Mouse (Mus musculus) cerebellum, adult 18-20 months (tissue): ENCODE results near the gene Rexo2.
"Not testable (repeated sequence)": the region's sequence is repeated elsewhere in the genome, so short reads cannot be mapped to it uniquely, and the experiment has no call there.

Source experiments
- DNase-seq, 2 experiments: peaks; one replicate each; pipeline ENCODE4 v3.0.0; 2021

Gene Rexo2

GRCm38 (mm10) chr9:48480411-48481213 lies at the start of gene Rexo2:
Gene Rexo2 (minus strand): TSS chr9:48480623.
- DNase-seq = peak; percentile 95 to 98

- no peak for DNase-seq
Observed at GRCm38 (mm10) chr9:48526520-48526919, 46.1 kb upstream of the Rexo2 start.

GRCm38 (mm10) chr9:48525566-48525965 lies 45.1 kb upstream of the Rexo2 start:
- DNase-seq = no peak

DNA sequence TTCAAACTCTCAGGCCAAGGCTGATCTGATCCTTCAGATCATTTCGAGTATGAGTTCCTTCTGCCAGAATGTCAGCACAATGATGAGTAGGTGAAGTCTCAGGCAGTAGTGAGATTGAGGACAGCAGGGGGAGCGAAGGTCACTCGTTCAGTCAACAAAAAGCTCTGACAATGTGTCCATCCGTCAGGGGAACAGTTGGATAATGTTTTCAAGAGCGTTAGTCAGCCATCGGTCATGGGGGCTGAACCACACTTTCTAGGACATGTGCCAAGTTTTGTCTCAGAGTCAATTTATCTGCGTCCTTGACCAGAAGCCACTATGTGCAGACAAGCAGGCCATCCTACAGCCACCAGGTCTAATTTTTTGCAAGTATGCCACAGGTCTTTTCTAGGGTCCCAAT lies 40.0 kb upstream of the Rexo2 start:
- not testable (repeated sequence) for DNase-seq

DNA sequence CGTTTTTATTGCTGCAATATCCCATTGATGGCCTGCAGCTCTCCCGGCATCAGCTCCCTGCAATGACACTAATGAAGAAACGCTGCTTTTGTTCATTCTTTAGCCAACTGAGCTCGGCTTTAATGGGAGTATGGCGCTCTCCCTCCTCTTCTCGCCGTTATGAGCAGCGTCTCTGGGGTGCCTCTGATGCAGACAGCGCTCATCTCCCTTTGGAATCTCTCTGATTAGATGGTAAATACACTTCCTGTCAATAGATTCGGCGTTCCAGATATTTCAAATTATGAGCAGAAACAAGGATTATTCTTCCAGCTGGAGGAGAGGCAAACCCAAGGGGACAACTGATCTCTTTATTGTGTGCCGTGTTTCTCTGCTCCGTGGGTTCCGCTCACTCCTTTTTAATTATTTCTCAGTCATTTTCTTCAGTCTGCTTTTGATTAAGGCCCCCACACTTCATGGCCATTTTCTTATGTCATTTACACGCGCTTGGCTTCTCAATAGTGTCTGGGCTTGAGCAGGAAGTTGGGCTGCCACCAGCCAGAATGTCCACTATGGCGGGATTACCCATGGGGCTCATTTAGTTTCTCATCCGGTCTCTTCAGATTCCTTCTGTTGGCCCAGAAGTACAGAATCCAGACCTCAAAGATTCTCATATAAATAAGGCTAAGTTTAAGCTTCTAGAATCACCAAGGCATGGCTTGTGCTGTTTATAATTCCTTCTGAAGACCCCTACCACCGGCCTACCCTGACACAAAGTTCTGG lies 37.1 kb upstream of the Rexo2 start:
- DNase-seq = no peak

DNA sequence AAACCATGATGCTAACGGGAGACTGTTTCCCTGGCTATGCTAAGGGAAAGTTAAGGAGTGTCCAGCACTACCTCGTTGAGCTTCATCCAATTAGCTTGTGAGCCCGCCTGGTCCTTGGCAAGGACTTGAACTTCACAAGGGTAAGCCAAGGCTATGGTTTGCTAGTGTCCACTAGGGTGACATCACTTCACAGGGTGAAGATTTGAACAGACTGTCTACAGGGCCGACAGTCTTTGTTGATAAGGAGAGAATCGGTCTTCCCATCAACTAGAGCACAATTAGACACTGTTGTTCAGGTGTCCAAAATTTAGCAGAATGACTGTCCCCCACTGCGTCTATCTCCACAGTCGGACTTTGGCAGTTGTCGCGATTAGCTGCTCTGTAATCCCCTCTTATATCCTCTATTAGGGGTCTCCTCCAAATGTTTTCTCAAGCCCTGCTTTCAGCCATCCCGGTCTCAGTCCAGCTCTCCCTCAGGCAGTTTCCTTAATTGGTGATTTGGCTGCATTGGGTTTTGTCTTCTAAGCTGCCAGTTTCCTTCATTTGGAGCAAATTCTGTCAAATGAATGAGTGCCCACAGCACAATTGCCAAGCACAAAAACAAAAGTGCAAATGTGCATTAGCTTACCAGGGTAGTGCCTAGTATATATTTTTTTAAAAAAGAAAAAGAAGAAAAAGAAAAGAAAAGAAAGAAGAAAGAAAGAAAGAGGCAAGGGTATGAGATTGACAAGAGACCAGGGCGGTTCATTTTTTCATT lies 36.4 kb upstream of the Rexo2 start:
- no peak for DNase-seq

- no peak for DNase-seq
Observed at GRCm38 (mm10) chr9:48515332-48515731, 34.9 kb upstream of the Rexo2 start.

DNA sequence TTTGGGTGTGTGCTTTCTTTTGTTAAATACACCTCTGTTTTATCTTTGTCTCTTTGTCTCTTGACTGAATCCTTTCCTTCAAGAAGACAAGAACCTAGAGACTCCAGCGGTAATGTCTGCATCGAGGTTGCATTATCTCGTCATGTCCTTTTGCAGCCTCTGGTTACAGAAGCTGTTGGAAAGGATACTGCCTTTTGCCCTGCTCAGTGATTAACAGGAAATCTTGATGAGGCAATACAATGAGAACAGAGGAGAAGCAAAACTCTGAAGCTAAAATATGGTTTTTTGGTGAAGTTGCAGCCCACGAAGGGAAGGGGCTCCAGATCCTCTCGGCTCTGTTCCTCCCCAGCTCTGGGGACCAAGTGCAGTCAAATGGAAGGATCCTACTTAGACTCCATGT lies 29.7 kb upstream of the Rexo2 start:
- DNase-seq = no peak

DNA sequence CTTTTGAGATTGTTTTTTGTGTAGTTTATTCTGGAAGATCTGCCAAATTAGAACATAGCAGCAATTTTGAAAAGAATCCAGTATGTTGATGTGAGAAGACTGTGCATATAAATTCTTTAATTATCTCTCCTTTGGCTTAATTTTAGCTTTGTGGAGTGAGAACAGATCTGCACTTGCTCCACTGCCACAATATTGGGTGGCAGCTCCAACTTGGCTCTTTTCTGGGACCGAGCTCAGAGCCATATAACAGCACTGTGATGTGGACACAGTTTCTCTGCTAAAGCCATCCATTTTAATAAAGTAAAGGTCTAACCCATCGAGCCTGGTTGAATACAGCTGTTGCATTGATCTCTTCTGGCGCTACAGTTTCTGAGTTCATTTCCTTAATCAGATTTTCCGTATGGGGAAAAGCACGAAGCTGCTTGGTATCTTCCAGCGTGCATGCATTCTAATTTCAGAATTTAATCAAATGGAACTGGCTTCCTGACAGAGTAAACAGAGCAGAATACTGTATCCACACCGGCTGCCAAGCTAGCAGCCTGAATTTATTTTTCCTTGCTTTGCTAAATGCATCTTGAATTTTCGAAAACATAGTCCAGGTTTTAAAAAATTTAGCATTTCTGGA lies 24.4 kb upstream of the Rexo2 start:
- DNase-seq = no peak

DNA sequence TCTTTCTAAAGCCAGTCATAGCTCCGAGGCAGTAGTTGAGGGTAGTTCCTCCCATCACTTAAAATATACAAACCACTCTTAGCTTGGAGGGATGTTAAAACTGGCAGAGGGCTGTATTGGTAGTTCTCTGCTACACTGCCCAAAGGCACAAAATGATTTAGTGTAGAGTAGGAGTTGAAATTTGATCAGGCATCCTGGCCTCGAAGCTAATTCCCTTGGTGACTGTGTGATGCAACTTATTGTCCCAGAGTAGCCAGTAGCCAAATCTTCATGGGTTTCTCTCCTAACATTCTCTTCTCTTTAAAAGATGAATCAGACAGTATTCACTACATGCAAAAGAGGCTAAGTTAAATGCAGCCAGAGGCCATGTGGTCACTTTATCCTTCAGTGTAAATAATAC lies 22.6 kb upstream of the Rexo2 start:
- no peak for DNase-seq

DNA sequence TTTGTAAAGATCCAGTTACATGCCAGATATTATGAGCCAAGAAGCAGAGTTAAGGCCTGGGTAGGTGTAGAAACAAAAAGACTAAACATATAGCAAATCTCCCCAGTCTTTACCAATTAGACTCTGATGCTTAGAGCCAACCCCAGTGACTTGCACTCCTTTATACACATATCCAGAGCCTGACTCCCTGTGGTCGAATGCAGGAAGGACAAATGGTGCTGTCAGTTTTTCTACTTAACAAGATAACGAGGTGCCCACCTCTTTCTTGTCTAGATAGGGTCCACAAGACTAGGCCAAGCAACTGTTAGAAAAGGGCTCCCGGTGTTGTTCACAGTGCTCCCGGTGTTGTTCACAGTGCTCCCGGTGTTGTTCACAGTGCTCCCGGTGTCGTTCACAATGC lies 20.8 kb upstream of the Rexo2 start:
- DNase-seq = no peak

GRCm38 (mm10) chr9:48495548-48495932 lies 15.1 kb upstream of the Rexo2 start:
- no peak for DNase-seq

DNA sequence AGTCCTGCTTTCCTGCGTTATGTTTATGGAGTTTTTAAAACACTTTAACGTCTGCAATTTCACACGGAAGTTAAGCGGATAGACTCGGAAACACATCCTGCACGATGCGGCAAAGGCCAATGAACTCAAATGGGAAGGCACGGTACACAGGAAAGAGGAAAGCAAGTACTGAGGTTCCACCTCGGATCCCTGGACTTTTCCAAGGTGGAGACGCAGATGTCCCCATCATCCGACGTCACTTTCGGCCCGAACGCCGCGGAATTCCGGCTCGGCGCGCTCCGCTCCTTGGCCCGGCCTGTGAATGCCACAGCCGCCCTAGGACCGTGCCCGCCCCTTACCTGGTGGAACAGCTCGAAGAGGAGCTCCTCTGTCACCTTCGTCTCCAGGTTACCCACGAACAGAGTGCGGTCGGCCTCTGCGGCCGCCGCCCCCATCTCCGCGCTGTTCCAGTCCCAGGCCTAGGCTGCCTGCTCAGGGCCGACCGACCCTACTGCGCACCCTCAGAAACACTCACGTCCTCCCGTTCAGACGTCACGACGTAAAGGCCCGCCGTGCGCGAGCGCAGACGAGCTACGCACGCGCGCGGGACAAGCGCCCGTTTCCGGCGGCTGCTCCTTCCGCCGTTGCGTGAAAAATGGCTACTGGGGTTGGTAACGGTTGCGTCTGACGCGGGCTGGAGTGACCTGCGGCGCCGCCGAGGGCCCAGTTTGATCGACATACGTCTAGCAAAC lies 14.6 kb upstream of the Rexo2 start, which contains the start of the genes Rbm7 and Gm5617:
TSS of gene Rbm7 (minus strand) at position 483 of the 731 bp plus-strand sequence.
TSS of gene Gm5617 (plus strand) at position 626 of the 731 bp plus-strand sequence.
- peak; percentile 94 to 97 for DNase-seq

DNA sequence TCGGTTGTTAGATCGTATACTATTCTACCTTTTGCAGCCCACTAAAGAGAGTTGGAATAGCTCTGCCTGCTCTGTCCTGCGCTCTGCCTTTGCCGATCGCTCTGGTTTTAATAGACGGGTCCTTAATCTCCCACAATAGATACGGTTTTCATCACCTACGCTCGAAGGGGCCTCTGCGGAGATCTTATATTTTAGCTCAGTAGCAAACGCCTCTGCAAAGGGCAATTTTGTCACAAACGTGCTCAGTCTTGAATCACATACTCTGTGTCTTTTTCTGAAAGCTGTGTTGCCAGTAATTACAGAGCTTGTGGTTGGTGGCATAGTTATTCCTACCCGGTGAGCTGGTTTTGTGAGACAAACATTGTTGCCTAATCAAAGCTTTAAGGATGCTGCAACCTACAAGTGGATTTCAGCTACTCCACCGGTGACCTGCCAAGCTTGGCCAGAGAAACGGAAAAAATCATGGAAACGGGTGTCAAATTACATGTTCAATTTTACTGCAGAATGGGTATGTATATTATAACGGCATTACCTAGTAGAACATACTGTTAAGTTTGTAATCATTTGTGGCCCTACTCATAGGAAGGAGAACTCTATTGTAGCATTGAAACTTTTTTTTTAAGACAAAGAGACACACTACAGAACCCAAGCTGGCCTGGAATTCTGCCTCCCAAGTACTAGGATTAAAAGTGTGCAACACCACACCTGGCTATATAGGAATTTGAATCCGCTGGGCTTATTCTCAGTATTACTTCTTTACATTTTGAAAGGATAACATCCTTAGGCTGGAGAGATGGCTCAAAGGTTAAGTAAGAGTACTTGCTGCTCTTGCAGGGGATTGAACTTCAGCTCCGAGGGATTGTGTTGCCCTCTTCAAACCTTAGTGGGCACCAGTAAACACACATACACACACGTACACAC lies 1.1 kb upstream of the Rexo2 start:
- no peak for DNase-seq

DNA sequence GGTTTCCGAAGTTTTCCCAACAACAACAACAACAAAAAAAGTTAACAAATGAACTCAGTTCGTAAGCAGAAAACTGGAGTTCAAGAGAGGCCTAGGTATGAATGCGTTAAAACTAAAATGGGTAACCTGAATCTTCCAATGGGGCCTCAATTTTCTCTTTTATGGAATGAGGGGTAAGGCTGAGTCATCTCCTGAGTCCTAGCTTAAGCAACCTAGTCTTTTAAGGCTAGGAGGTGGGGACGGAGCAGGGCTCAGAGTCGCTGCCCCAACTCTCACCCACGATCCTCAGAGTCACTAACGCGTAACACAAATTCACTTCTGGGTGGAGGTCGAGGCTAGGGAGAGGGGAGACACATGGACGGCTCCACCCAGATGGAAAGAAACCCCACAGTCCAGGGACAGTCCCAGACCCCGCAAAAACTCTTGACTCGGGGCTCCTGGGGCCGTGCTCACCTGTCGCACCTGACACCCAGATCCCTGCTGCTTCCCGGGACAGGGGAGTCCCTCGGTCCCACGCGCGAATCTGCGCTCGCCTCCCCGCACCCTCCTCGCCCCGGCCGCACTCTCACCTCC lies 499 bp downstream of the Rexo2 start:
- DNase-seq = no peak

DNA sequence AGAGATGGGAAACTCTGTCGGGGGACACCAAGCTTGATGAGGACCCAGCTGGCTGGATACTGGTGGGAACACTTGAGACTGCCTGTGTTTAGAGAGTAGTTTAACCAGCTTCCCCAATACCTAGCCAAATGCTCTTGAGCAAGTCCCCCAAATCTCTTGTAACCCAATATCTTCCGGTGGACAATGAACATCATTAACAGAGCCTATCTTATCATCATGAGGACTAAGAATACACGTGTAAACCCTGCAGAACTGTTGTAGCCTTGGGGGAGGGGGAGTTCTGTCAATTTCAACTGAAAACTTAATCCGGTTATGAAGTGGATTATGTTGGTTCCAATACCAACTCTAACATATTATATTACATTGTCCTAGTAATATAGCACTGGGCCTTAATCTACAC lies 1.6 kb downstream of the Rexo2 start:
- no peak for DNase-seq

DNA sequence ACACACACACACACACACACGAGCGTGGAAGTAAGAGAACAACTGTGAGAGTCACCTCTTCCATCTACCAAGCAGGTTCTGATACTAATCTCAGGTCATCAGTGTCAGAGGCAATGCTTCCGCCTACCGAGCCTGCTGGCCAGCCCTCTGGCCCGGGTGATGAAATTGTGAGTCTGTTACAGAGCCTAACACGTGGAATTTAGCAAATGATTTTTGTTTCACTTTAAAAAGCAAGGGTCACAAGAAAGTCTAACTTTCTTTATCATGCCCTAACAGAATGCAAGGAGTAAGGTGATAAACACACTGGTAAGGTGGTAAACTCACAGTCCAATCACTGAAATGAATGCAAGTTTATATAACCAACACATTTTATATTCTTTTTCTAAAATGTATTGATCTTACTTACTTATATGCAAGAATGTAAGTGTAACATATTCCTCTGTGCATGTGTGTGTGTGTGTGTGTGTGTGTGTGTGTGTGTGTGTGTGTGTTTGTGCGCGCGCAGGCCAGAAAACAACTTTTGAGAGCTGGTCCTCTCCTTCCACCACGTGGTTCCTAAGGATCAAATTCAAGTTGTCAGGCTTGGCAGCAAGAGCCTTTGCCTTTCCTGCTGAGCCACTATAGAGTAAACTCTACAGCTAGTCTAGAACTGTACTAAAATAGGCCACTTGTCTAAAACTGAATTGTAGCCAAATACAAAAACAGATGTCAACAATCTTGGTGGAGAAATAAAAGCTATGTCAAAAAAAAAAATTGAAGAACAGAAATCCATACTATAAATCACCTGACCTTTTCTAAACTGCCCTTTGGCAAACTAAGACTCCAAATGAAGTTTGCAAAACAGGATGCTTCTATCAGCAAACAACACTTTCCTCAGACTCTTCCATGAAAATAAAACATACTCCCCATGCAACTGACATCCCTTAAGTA lies 3.9 kb downstream of the Rexo2 start:
- no peak for DNase-seq

- no peak for DNase-seq
Observed at GRCm38 (mm10) chr9:48474367-48474766, 6.1 kb downstream of the Rexo2 start.

GRCm38 (mm10) chr9:48473131-48473530 lies 7.3 kb downstream of the Rexo2 start:
- DNase-seq = no peak
